Mouse (Mus musculus): ENCODE measurements around the gene Lima1. TPM values are rescaled to one million over a fixed set of nuclear protein-coding genes. Genes with fewer than 3 reads are reported as not detected.
A peak's percentile ranks its signal among the peaks of the same experiment; 100 is the strongest.
"Not testable (repeated sequence)": the region's sequence is repeated elsewhere in the genome, so short reads cannot be mapped to it uniquely, and the experiment has no call there.

Gene Lima1
- polyA plus RNA-seq, 1 experiment from 2014 or later, result 10.6 TPM

- no peak overlapping the region for H3K4me3 ChIP-seq
- no peaks in the 10 kb centered on the region for H3K4me1 ChIP-seq
- H3K9ac ChIP-seq, result no peak overlapping the region
- WGBS (ENCODE audit: insufficient replicate concordance), result 69% methylated on average over 3 of the region's 3 CpGs
- no peak for ATAC-seq
- no peak overlapping the region for H3K4me2 ChIP-seq
- H3K27ac ChIP-seq, result no peak overlapping the region
- H3K9me3 ChIP-seq (replicated peaks), result no peaks in the 10 kb centered on the region
- H3K27me3 ChIP-seq (replicated peaks), result no peaks in the 10 kb centered on the region
- peaks cover 37% of the 10 kb centered on the region for H3K36me3 ChIP-seq
These were observed 79.2 kb downstream of the Lima1 start for GRCm38 (mm10) chr15:99796066-99796465.

GRCm38 (mm10) chr15:99792221-99792815 is 82.9 kb downstream of the Lima1 start:
- WGBS (ENCODE audit: insufficient replicate concordance), result 74% methylated on average over 16 of the region's 16 CpGs
- Histone ChIP-seq H3K4me2 (no peak overlapping the region), H3K4me1 (no peaks in the 10 kb centered on the region), H3K4me3 (no peak overlapping the region), H3K9me3 (replicated peaks) (no peaks in the 10 kb centered on the region), H3K27ac (no peak overlapping the region), H3K27me3 (replicated peaks) (no peaks in the 10 kb centered on the region), H3K9ac (no peak overlapping the region), H3K36me3 (peaks cover 38% of the 10 kb centered on the region)
- ATAC-seq, result no peak

- Histone ChIP-seq H3K9ac (no peak overlapping the region), H3K4me2 (no peak overlapping the region), H3K27ac (no peak overlapping the region), H3K4me3 (no peak overlapping the region), H3K9me3 (replicated peaks) (no peaks in the 10 kb centered on the region), H3K4me1 (no peaks in the 10 kb centered on the region), H3K36me3 (peaks cover 31% of the 10 kb centered on the region), H3K27me3 (replicated peaks) (no peaks in the 10 kb centered on the region)
- 73% methylated on average over 3 of the region's 3 CpGs for WGBS (ENCODE audit: insufficient replicate concordance)
- ATAC-seq, result no peak
These were observed 84.3 kb downstream of the Lima1 start for GRCm38 (mm10) chr15:99791003-99791402.

- H3K9me3 ChIP-seq (replicated peaks), result no peaks in the 10 kb centered on the region
- no peak overlapping the region for H3K4me2 ChIP-seq
- H3K27ac ChIP-seq, result no peak overlapping the region
- H3K4me3 ChIP-seq, result no peak overlapping the region
- H3K27me3 ChIP-seq (replicated peaks), result no peaks in the 10 kb centered on the region
- H3K4me1 ChIP-seq, result no peaks in the 10 kb centered on the region
- H3K9ac ChIP-seq, result no peak overlapping the region
- H3K36me3 ChIP-seq, result peaks cover 31% of the 10 kb centered on the region
- ATAC-seq, result no peak
- 74% methylated on average over 6 of the region's 6 CpGs for WGBS (ENCODE audit: insufficient replicate concordance)
These were observed 84.8 kb downstream of the Lima1 start for GRCm38 (mm10) chr15:99790464-99790863.

- no peaks in the 10 kb centered on the region for H3K27me3 ChIP-seq (replicated peaks)
- no peaks in the 10 kb centered on the region for H3K4me1 ChIP-seq
- no peaks in the 10 kb centered on the region for H3K9me3 ChIP-seq (replicated peaks)
- H3K4me3 ChIP-seq, result no peak overlapping the region
- WGBS (ENCODE audit: insufficient replicate concordance), result 64% methylated on average over 9 of the region's 9 CpGs
- H3K4me2 ChIP-seq, result no peak overlapping the region
- H3K27ac ChIP-seq, result no peak overlapping the region
- H3K36me3 ChIP-seq, result peaks cover 25% of the 10 kb centered on the region
- H3K9ac ChIP-seq, result no peak overlapping the region
- ATAC-seq, result no peak
These were observed 87.6 kb downstream of the Lima1 start for GRCm38 (mm10) chr15:99787625-99788120.

- no peak for ATAC-seq
- WGBS (ENCODE audit: insufficient replicate concordance), result 84% methylated on average over 16 of the region's 16 CpGs
- no peak overlapping the region for H3K4me3 ChIP-seq
- no peaks in the 10 kb centered on the region for H3K4me1 ChIP-seq
- H3K27ac ChIP-seq, result no peak overlapping the region
- no peaks in the 10 kb centered on the region for H3K27me3 ChIP-seq (replicated peaks)
- H3K9me3 ChIP-seq (replicated peaks), result no peaks in the 10 kb centered on the region
- peaks cover 22% of the 10 kb centered on the region; the same call in 1 of the 2 replicates for H3K36me3 ChIP-seq
- no peak overlapping the region for H3K4me2 ChIP-seq
- H3K9ac ChIP-seq, result no peak overlapping the region
These were observed 96.5 kb downstream of the Lima1 start for GRCm38 (mm10) chr15:99778677-99779335.

- H3K4me2 ChIP-seq, result no peak overlapping the region
- peaks cover 16% of the 10 kb centered on the region; the same call in 1 of the 2 replicates for H3K36me3 ChIP-seq
- no peak overlapping the region for H3K27ac ChIP-seq
- no peaks in the 10 kb centered on the region for H3K27me3 ChIP-seq (replicated peaks)
- H3K4me3 ChIP-seq, result no peak overlapping the region
- no peak overlapping the region for H3K9ac ChIP-seq
- WGBS (ENCODE audit: insufficient replicate concordance), result 32% methylated on average over 7 of the region's 7 CpGs
- no peaks in the 10 kb centered on the region for H3K9me3 ChIP-seq (replicated peaks)
- no peaks in the 10 kb centered on the region for H3K4me1 ChIP-seq
- no peak for ATAC-seq
These were observed 97.1 kb downstream of the Lima1 start for GRCm38 (mm10) chr15:99778148-99778547.

GRCm38 (mm10) chr15:99772925-99773324 is 102.3 kb downstream of the Lima1 start:
- Histone ChIP-seq H3K4me1 (peaks cover 24% of the 10 kb centered on the region), H3K36me3 (no peaks in the 10 kb centered on the region), H3K4me2 (peak overlapping the region; percentile 98), H3K4me3 (no peak overlapping the region; the same call in 1 of the 2 replicates), H3K9me3 (replicated peaks) (no peaks in the 10 kb centered on the region), H3K27me3 (replicated peaks) (0 out of 2 replicates have a peak, but pooled peaks cover 7% of the 10 kb centered on the region), H3K9ac (no peak overlapping the region), H3K27ac (no peak overlapping the region)
- no peak for ATAC-seq
- 51% methylated on average over 3 of the region's 3 CpGs for WGBS (ENCODE audit: insufficient replicate concordance)

GRCm38 (mm10) chr15:99772881-99772924 is 102.6 kb downstream of the Lima1 start, which contains the start of gene Cers5:
Cers5 (minus strand) TSS chr15:99772885.
- Histone ChIP-seq H3K27ac (peak within 1 kb of the TSS; percentile 73), H3K9ac (peak within 1 kb of the TSS; percentile 75), H3K4me1 (peaks cover 26% of the 10 kb centered on the region), H3K4me3 (peak within 1 kb of the TSS; percentile 72), H3K4me2 (peak within 1 kb of the TSS; percentile 98)
- not testable (repeated sequence) for ATAC-seq; H3K9me3 ChIP-seq (replicated peaks); H3K27me3 ChIP-seq (replicated peaks); H3K36me3 ChIP-seq

- Histone ChIP-seq H3K4me2 (peak overlapping the region; percentile 98), H3K36me3 (no peaks in the 10 kb centered on the region), H3K9me3 (replicated peaks) (no peaks in the 10 kb centered on the region), H3K4me1 (peaks cover 29% of the 10 kb centered on the region), H3K27ac (peak overlapping the region; percentile 73), H3K4me3 (peak overlapping the region; percentile 72), H3K9ac (peak overlapping the region; percentile 75), H3K27me3 (replicated peaks) (0 out of 2 replicates have a peak, but pooled peaks cover 7% of the 10 kb centered on the region)
- ATAC-seq, result peak; percentile 89
- 3% methylated on average over 41 of the region's 41 CpGs for WGBS (ENCODE audit: insufficient replicate concordance)
These were observed 102.9 kb downstream of the Lima1 start for GRCm38 (mm10) chr15:99772277-99772880.

- Histone ChIP-seq H3K9ac (peak overlapping the region; percentile 75), H3K9me3 (replicated peaks) (no peaks in the 10 kb centered on the region), H3K27ac (peak overlapping the region; percentile 73), H3K27me3 (replicated peaks) (0 out of 2 replicates have a peak, but pooled peaks cover 7% of the 10 kb centered on the region), H3K4me1 (peaks cover 30% of the 10 kb centered on the region), H3K36me3 (no peaks in the 10 kb centered on the region), H3K4me2 (peak overlapping the region; percentile 98), H3K4me3 (peak overlapping the region; percentile 72)
- WGBS (ENCODE audit: insufficient replicate concordance), result under 1% methylated on average over 59 of the region's 59 CpGs
- ATAC-seq, result peak; percentile 55
These were observed 103.5 kb downstream of the Lima1 start for GRCm38 (mm10) chr15:99771601-99772276.

- ATAC-seq, result no peak
- Histone ChIP-seq H3K9me3 (replicated peaks) (no peaks in the 10 kb centered on the region), H3K27me3 (replicated peaks) (0 out of 2 replicates have a peak, but pooled peaks cover 7% of the 10 kb centered on the region), H3K9ac (peak overlapping the region; percentile 75; the same call in 1 of the 2 replicates), H3K27ac (no peak overlapping the region), H3K4me2 (peak overlapping the region; percentile 98), H3K4me3 (peak overlapping the region; percentile 72), H3K4me1 (peaks cover 30% of the 10 kb centered on the region), H3K36me3 (no peaks in the 10 kb centered on the region)
- 5% methylated on average over 5 of the region's 5 CpGs for WGBS (ENCODE audit: insufficient replicate concordance)
These were observed 104.2 kb downstream of the Lima1 start for GRCm38 (mm10) chr15:99771004-99771500.

All from liver, embryonic 12.5 days (tissue).